Mouse (Mus musculus): ENCODE measurements at regions not wholly inside any gene's neighbourhood (a gene's known extent, or its start where the extent isn't known, plus 50 kb on each side); places are given as distances from the start of the nearest gene placed in this dataset.

DNA sequence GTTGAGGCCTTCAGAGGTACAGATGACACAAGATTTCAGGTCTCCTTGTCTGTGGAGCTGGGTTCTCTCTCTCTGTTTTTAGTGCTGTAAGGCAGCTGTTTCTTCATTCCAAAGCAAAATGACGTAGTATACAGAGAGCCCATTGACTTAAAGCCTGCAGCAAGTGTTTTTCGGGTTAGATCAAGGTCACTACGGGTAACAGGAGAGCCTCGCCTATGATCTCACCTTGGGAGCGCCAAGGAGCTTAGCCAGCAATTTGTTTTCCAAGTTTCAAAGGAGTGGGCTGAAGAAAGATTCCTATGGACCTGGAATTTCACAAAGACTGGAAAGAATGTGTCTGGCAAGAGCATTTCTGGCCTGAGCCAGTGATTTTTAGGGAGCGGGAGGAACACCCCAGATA is 451.8 kb upstream of the Zfp462 start:
- Histone ChIP-seq H3K27me3 (ENCODE audit: control insufficient read depth, insufficient read depth, low read length) (no peaks in the 10 kb centered on the region), H3K36me3 (ENCODE audit: control insufficient read depth, insufficient read depth, low read length) (no peaks in the 10 kb centered on the region), H3K27ac (ENCODE audit: insufficient read depth, low read length) (no peak overlapping the region), H3K4me1 (ENCODE audit: control insufficient read depth, insufficient read depth, insufficient read length) (no peaks in the 10 kb centered on the region), H3K4me3 (ENCODE audit: extremely low read depth, insufficient read depth, insufficient read length) (no peak overlapping the region)
- no peak for DNase-seq (ENCODE audit: low read depth in 1 of 2, low spot score in 2 of 2)
- TF ChIP-seq POLR2A (IDR thresholded peaks at IDR 0.05; ENCODE audit: low read depth, low read length): no peak
- no peak for TF ChIP-seq CTCF (IDR thresholded peaks at IDR 0.05; ENCODE audit: extremely low read depth, insufficient read depth, insufficient read length, insufficient replicate concordance)
- 93% methylated on average over 6 of the region's 6 CpGs for WGBS

- H3K4me1 ChIP-seq (ENCODE audit: control insufficient read depth, insufficient read depth, insufficient read length): no peaks in the 10 kb centered on the region
- no peak for TF ChIP-seq CTCF (IDR thresholded peaks at IDR 0.05; ENCODE audit: extremely low read depth, insufficient read depth, insufficient read length, insufficient replicate concordance)
- no peak for TF ChIP-seq POLR2A (IDR thresholded peaks at IDR 0.05; ENCODE audit: low read depth, low read length)
- no peak overlapping the region for H3K4me3 ChIP-seq (ENCODE audit: extremely low read depth, insufficient read depth, insufficient read length)
- 90% methylated on average over 2 of the region's 2 CpGs for WGBS
- no peak for DNase-seq (ENCODE audit: low read depth in 1 of 2, low spot score in 2 of 2)
- no peak overlapping the region for H3K27ac ChIP-seq (ENCODE audit: insufficient read depth, low read length)
- no peaks in the 10 kb centered on the region for H3K27me3 ChIP-seq (ENCODE audit: control insufficient read depth, insufficient read depth, low read length)
- no peaks in the 10 kb centered on the region for H3K36me3 ChIP-seq (ENCODE audit: control insufficient read depth, insufficient read depth, low read length)
These were observed 447.4 kb upstream of the Zfp462 start for GRCm38 (mm10) chr4:54497312-54497994.

DNA sequence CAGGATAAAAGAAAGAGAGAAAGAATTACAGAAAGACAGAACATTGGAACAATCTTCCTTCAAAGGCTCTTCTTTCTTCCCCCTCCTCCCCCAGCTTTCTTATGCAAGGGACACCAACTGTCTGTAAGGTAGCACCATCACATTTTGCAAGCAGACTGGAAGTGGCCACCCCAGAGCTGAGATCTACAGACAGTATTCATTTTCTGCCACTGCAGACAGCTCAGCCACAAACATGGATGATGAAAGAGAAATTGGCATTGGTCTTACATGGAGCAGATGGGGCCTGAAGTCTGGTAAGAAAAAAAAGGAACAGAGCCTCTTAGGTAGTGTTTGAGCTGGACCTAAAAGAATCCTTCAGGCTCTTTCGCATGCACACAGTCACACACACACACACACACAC is 428.9 kb upstream of the Zfp462 start:
- DNase-seq (ENCODE audit: low read depth in 1 of 2, low spot score in 2 of 2): no peak
- Histone ChIP-seq H3K36me3 (ENCODE audit: control insufficient read depth, insufficient read depth, low read length) (no peaks in the 10 kb centered on the region), H3K4me3 (ENCODE audit: extremely low read depth, insufficient read depth, insufficient read length) (no peak overlapping the region), H3K27ac (ENCODE audit: insufficient read depth, low read length) (no peak overlapping the region), H3K27me3 (ENCODE audit: control insufficient read depth, insufficient read depth, low read length) (no peaks in the 10 kb centered on the region), H3K4me1 (ENCODE audit: control insufficient read depth, insufficient read depth, insufficient read length) (no peaks in the 10 kb centered on the region)
- 92% methylated on average over 1 of the region's 1 CpGs for WGBS
- TF ChIP-seq CTCF (IDR thresholded peaks at IDR 0.05; ENCODE audit: extremely low read depth, insufficient read depth, insufficient read length, insufficient replicate concordance): no peak

- Histone ChIP-seq H3K4me1 (ENCODE audit: control insufficient read depth, insufficient read depth, insufficient read length) (no peaks in the 10 kb centered on the region; the same call in 1 of the 2 replicates), H3K27me3 (ENCODE audit: control insufficient read depth, insufficient read depth, low read length) (no peaks in the 10 kb centered on the region), H3K36me3 (ENCODE audit: control insufficient read depth, insufficient read depth, low read length) (no peaks in the 10 kb centered on the region), H3K27ac (ENCODE audit: insufficient read depth, low read length) (no peak overlapping the region), H3K4me3 (ENCODE audit: extremely low read depth, insufficient read depth, insufficient read length) (no peak overlapping the region)
- WGBS: 15% methylated on average over 5 of the region's 5 CpGs
- no peak for DNase-seq (ENCODE audit: low read depth in 1 of 2, low spot score in 2 of 2)
- no peak for TF ChIP-seq POLR2A (IDR thresholded peaks at IDR 0.05; ENCODE audit: low read depth, low read length)
- no peak for TF ChIP-seq CTCF (IDR thresholded peaks at IDR 0.05; ENCODE audit: extremely low read depth, insufficient read depth, insufficient read length, insufficient replicate concordance)
These were observed 421.6 kb upstream of the Zfp462 start for GRCm38 (mm10) chr4:54523283-54523682.

DNA sequence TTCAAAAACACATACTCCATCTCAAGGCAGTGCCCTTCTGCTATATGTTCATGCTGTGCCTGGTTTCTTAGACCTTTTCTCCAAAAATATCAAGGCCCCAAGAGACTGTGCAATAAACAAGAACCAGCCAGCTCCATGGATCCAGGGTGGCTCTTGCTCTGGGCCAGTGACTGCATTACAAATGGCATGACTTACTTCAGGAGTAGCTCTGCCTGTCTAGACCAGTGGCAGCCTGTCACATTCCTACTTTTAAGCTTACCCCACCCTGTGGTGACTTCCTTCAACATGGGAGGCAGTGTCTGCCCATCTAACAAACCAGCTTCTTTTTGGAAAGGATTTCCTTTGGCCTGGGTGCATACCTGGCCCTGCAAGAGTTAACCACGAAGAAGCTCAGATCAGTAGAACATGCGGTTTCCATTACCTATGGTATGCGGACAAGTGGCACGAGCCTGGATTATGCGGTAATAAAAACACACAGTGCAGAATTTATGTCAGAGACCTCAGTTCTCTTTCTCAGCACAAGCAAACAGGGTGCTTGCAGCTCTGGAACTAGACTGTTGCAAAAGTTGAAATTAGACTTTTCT is 418.8 kb upstream of the Zfp462 start:
- Histone ChIP-seq H3K27me3 (ENCODE audit: control insufficient read depth, insufficient read depth, low read length) (no peaks in the 10 kb centered on the region), H3K4me1 (ENCODE audit: control insufficient read depth, insufficient read depth, insufficient read length) (no peaks in the 10 kb centered on the region; the same call in 1 of the 2 replicates), H3K36me3 (ENCODE audit: control insufficient read depth, insufficient read depth, low read length) (no peaks in the 10 kb centered on the region), H3K4me3 (ENCODE audit: extremely low read depth, insufficient read depth, insufficient read length) (no peak overlapping the region), H3K27ac (ENCODE audit: insufficient read depth, low read length) (no peak overlapping the region)
- TF ChIP-seq POLR2A (IDR thresholded peaks at IDR 0.05; ENCODE audit: low read depth, low read length): no peak
- no peak for TF ChIP-seq CTCF (IDR thresholded peaks at IDR 0.05; ENCODE audit: extremely low read depth, insufficient read depth, insufficient read length, insufficient replicate concordance)
- DNase-seq (ENCODE audit: low read depth in 1 of 2, low spot score in 2 of 2): no peak
- 68% methylated on average over 5 of the region's 5 CpGs for WGBS

GRCm38 (mm10) chr4:54527660-54528059 is 417.2 kb upstream of the Zfp462 start:
- DNase-seq (ENCODE audit: low read depth in 1 of 2, low spot score in 2 of 2): peak in 1 of 2 experiments; percentile 2
- H3K4me3 ChIP-seq (ENCODE audit: extremely low read depth, insufficient read depth, insufficient read length): no peak overlapping the region
- 17% methylated on average over 2 of the region's 2 CpGs for WGBS

DNA sequence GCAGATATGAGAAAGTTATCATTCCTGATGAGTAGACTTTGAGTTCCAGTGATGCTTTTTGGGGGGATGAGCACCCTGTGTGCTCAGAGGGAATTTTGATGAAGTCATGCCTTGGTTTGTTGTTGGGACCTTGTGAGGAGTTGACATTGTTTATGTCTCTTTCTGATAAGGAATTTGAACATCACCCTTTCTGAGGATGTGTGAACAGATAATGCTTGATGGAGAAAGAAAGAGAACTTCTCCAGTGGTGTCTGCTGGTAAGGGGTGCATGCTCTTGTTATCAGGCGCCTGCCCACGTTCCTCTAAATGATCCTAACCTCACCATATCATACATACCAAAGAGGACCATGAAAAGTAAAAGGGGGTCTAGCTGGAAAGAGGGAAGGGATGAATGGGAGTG is 413.1 kb upstream of the Zfp462 start:
- TF ChIP-seq POLR2A (IDR thresholded peaks at IDR 0.05; ENCODE audit: low read depth, low read length) (no peak), CTCF (IDR thresholded peaks at IDR 0.05; ENCODE audit: extremely low read depth, insufficient read depth, insufficient read length, insufficient replicate concordance) (no peak)
- WGBS: 87% methylated on average over 2 of the region's 2 CpGs
- Histone ChIP-seq H3K27me3 (ENCODE audit: control insufficient read depth, insufficient read depth, low read length) (no peaks in the 10 kb centered on the region), H3K4me3 (ENCODE audit: extremely low read depth, insufficient read depth, insufficient read length) (no peak overlapping the region), H3K36me3 (ENCODE audit: control insufficient read depth, insufficient read depth, low read length) (no peaks in the 10 kb centered on the region), H3K27ac (ENCODE audit: insufficient read depth, low read length) (no peak overlapping the region), H3K4me1 (ENCODE audit: control insufficient read depth, insufficient read depth, insufficient read length) (no peaks in the 10 kb centered on the region)
- DNase-seq (ENCODE audit: low read depth in 1 of 2, low spot score in 2 of 2): no peak

More at GRCm38 (mm10) chr4:54527660-54528059, 417.2 kb upstream of the Zfp462 start:
- Histone ChIP-seq H3K36me3 (ENCODE audit: control insufficient read depth, insufficient read depth, low read length) (no peaks in the 10 kb centered on the region), H3K27ac (ENCODE audit: insufficient read depth, low read length) (no peak overlapping the region), H3K4me1 (ENCODE audit: control insufficient read depth, insufficient read depth, insufficient read length) (no peaks in the 10 kb centered on the region; the same call in 1 of the 2 replicates), H3K27me3 (ENCODE audit: control insufficient read depth, insufficient read depth, low read length) (no peaks in the 10 kb centered on the region)
- no peak for TF ChIP-seq POLR2A (IDR thresholded peaks at IDR 0.05; ENCODE audit: low read depth, low read length)
- no peak for TF ChIP-seq CTCF (IDR thresholded peaks at IDR 0.05; ENCODE audit: extremely low read depth, insufficient read depth, insufficient read length, insufficient replicate concordance)
